Mouse (Mus musculus): ENCODE measurements at regions not wholly inside any gene's neighbourhood (a gene's known extent, or its start where the extent isn't known, plus 50 kb on each side); places are given as distances from the start of the nearest gene placed in this dataset.

GRCm38 (mm10) chr3:15243584-15243983 is 88.5 kb downstream of the Gm9733 start:
- TF ChIP-seq EP300 (IDR thresholded peaks at IDR 0.05; ENCODE audit: low read depth) (no peak), CTCF (IDR thresholded peaks at IDR 0.05; ENCODE audit: low read depth) (no peak)

All from heart, postnatal 0 days (tissue).